Mouse (Mus musculus): ENCODE results near the gene Gm9507.
A peak's percentile ranks its signal among the peaks of the same experiment; 100 is the strongest.
"Not testable (repeated sequence)": the region's sequence is repeated elsewhere in the genome, so short reads cannot be mapped to it uniquely, and the experiment has no call there.

Gene Gm9507

DNA sequence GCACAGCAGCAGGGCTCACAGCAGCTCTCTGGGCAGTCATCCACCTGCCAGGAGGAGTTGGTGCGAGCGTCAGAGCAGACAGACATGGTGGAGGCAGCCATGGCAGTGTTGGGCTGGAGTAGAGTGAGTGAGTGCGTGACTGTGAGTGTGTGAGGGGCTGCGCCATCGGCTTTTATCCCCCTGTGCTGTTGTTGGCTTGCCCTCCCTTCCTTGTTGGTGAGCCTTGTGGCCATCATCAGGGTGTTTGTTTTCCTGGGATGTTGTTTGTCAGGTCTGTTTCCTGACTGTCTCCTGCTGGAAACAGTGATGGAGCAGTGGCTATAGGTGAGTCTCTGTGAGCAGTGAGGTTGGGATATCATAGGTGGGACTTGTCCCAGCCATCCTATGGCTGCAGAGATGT lies at the start of gene Gm9507:
Gene Gm9507 (minus strand): TSS at position 101 of the 400 bp plus-strand sequence.
- DNase-seq: no peak

DNA sequence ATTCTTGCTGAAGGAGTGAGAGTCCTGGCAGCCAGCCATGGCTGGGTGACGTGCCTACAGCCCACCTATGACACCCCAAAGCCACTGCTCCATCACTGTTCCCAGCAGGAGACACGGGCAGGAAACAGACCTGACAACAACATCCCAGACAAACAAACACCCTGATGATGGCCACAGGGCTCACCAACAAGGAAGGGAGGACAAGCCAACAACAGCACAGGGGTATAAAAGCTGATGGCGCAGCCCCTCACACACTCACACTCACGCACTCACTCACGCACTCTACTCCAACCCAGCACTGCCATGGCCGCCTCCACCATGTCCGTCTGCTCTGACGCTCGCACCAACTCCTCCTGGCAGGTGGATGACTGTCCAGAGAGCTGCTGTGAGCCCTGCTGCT lies 40.9 kb upstream of the Gm9507 start, which contains the start of gene Gm10318:
Gene Gm10318 (plus strand): TSS at position 301 of the 400 bp plus-strand sequence.
- DNase-seq: no peak

DNA sequence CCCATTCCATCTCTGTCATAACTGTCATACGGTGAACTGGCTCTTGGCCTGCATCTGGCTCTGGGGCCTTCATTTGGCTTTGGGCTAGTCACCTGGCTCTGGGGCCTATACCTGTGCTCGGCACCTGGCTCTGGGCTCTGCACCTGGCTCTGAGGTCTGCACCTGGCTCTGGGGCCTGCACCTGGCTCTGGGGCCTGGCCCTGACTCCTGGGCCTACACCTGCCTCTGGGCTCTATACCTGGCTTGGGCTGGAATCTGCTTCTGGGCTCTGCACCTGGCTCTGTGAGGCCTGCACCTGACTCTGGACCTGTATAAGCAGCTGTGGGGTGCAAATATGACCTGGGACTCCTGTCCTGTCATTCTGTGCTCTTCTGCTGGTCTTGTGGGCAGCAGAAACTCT lies 35.9 kb upstream of the Gm9507 start:
- no peak for DNase-seq

DNA sequence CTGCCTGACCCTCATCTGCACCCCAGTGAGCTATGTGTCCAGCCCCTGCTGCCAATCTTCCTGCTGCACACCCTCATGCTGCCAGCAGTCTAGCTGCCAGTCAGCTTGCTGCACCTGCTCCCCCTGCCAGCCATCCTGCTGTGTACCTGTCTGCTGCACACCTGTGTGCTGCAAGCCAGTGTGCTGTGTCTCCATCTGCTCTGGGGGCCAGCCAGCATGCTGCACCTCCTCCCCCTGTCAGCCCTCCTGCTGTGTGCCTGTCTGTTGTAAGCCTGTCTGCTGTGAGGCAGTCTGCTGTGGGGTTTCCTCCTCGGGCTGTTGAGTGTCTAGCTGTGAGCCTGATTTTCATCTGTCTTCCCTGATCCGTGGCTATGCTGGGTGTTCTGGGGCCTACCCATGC lies 35.3 kb upstream of the Gm9507 start:
- no peak for DNase-seq

DNA sequence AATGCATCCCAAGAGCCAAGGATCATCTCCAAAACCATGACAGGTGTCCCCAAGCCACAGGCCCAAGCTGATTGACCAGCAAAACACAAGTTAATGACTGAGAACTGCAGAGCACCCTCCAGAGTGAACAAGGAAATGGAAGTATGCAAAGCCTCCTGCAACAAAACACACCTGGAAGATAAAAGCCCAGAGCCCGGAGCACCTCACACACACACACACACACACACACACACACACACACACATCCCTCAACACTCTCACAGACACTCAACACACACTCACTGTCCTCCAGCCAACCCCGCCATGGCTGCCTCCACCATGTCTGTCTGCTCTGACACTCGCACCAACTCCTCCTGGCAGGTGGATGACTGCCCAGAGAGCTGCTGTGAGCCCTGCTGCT lies 34.9 kb upstream of the Gm9507 start, which contains the start of gene Gm36176:
Gene Gm36176 (plus strand): TSS at position 301 of the 400 bp plus-strand sequence.
- no peak for DNase-seq

DNA sequence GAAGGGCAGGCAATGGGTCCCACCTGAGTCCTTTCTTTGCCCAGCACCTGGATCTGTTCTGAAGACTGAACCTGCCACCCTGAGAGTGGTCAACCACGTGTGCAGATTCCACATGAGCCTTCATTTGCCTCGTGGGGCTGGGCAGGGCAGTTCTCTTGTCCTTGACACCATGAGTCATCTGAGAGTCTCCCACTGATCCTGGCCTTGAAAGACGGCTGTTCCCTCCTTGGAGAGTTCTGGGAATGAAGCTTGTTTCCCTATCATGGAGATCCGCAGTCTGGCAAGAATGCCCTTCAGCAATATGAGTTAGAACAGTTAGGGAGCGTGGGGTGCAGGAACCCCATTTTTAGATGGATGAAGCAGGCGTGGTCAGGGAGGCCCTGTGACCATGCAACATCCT lies 27.4 kb upstream of the Gm9507 start:
- no peak for DNase-seq

DNA sequence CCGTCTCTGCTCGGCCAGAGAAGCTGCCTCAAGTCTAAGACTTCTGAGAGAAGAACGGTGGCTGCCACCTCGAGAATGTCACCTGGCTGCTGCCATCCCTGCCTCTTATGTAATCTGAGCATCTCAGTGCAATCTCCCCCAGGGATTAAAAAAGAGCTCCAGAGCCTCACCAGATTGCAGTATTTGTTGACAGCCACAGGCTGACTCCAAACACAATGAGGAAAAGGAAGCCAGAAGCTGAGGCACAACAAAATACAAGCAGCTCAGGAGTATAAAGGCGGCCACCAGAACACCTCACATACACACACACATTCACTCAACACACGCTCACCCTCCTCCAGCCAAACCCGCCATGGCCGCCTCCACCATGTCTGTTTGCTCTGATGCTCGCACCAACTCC lies 24.0 kb upstream of the Gm9507 start, which contains the start of gene Krtap10-10:
Gene Krtap10-10 (plus strand): TSS at position 301 of the 400 bp plus-strand sequence.
- no peak for DNase-seq

DNA sequence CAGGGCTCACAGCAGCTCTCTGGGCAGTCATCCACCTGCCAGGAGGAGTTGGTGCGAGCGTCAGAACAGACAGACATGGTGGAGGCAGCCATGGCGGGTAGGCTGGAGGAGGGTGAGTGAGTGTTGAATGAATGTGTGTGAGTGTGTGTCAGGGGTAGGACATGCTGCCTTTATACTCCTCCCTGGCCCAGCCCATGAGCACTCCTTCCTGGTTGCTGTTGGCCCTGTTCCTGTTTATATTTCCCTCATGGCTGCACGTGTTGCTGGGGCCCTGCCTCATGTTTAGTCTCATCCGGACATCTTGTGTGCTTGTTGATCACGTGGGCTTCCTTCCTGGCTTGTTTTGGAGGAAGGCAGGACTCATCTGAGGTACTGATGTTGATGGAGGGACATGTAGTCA lies 15.3 kb upstream of the Gm9507 start, which contains the start of gene Krtap10-4:
Gene Krtap10-4 (minus strand): TSS at position 145 of the 400 bp plus-strand sequence.
- peak; percentile 8 to 45 for DNase-seq

DNA sequence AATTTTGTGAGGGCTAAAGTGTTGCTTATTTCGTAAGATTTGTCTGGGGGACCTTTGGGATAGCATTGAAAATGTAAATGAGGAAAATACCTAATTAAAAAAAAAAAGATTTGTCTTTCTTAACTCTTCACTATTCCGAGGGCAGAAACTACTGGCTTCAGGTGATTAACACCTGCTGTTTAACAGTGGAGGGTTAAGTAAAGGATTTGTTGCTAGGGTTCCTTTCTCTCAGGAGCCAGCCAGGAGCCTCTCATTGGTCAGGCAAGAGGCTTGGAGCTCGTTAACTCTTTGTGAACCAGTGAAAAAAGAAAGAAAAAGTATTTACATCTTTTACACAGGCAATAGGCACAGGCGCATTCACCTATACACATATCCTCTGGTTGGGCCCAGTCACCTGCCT lies 7.6 kb upstream of the Gm9507 start:
- no peak for DNase-seq

DNA sequence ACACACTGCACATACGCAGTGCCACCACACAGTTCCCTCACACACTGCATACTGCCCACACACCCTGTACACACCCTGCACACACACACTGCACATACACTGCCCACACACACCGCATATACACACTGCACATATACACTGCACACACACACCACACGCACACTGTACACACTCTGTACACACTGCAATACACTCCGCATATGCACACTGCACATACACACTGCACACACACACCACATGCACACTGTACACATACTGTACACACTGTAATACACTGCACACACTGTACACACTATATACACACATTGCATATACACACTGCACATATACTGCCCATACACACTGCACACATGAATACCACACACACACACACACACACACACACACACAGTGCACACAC lies 6.9 kb upstream of the Gm9507 start:
- no peak for DNase-seq

DNA sequence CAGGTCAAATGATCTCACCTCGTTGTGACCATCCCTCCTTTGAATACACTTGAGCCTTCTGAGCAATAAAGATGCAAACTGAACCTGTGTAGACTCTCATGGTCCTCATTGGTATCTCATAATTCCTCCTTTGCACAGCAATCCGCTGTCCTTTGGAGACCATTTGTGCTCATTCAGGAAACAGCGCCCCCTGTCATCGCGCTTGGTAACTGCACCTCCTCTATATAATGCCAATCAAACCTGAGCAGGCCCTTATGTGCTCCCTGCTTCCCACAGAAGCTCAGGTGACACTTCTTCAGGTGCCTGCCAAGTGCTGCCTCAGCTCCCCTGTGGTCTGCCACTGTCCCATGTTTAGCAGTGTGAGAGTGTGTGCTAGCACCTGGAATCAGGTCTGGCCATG lies 3.9 kb upstream of the Gm9507 start:
- DNase-seq: peak in 1 of 2 experiments; percentile 34

DNA sequence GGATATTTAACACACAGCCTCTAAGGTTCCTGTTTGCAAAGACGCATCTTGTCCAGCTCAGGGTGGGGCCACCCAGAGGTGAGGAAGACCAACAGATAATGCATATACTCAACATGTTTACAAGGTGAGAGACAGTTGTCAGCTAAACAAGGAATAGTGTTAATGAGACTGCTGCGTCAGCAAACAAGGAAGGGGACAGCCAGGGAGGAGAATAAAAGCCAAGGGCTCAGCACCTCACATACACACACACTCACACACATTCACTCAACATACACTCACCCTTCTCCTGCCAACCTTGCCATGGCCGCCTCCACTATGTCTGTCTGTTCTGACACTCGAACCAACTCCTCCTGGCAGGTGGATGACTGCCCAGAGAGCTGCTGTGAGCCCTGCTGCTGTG lies 2.7 kb upstream of the Gm9507 start, which contains the start of gene Gm2696:
Gene Gm2696 (plus strand): TSS at position 301 of the 400 bp plus-strand sequence.
- no peak for DNase-seq

DNA sequence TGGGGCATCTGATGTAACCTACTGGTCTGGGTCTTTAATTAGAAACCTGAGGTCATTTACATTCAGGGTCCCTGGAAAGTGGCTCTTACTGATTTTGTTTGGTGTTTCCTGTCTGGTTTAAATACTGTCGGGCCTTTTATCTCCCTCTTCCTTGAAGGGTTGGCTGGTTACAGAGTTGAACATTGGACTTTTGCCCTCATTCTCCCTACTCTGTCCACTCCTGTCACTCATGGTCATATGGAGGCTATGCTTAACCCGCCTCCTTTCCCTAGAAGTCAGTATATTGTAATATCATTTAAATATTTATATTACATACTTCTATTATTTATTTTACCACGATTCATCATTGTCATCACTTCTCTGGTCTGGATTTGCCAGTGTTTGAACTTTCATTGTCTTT lies 7.5 kb downstream of the Gm9507 start:
- DNase-seq: no peak

DNA sequence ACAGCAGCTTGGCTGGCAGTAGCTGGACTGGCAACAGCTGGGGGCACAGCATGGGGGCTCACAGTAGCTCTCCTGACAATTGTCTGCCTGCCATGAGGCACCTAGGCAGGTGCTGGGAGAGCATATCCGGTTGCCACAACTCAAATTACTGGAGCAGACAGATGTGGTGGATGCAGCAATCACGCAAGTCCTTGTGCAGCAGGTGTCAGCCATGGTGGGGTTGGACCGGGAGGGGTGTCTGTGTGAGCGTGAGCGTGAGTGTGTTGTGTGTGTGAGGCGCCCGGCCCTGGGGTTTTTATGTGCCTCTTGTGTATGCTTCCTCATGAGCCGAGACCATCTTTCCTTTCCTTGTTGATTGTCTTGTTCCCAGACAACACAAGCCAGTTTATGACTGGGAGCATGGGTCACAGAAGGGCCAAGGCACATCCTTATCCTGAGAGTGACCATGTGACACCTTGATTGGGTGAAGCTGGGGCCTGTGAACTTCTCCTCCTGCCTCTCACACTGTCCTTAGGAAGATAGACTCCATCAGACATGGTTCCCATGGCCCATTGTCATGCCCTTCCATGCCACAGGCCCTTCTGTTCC lies 12.6 kb downstream of the Gm9507 start, which contains the start of gene Gm19668:
Gene Gm19668 (minus strand): TSS at position 213 of the 588 bp plus-strand sequence.
- DNase-seq: no peak

DNA sequence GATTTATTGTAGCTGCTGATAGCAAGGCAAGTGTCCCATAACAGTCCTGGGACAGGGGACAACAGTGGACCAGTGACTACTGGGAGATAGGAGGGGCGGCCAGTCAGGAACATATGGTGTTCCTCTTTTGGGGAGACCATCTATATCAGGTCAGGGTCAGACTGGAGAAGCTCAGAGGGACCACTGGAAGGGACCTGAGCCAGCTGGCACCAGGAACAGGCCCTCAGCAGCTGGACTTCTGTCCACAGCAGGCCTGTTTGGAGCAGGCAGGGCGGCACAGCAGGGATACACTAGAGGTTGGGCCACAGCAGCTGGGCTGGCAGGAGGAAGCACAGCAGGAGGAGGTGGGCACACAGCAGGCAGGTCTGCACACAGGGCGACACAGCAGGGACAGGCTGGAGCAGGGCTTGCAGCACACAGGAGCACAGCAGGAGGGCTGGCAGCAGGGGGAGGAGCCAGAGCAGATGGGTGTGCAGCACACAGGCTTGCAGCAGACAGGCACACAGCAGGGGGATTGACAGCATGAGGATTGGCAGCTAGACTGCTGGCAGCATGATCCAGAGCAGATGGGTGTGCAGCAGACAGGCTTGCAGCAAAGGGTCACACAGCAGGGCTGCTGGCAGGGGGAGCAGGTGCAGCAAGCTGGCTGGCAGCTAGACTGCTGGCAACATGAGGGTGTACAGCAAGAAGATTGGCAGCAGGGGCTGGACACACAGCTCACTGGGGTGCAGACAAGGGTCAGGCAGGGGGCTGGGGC lies 13.3 kb downstream of the Gm9507 start:
- peak in 1 of 2 experiments; percentile 52 for DNase-seq

DNA sequence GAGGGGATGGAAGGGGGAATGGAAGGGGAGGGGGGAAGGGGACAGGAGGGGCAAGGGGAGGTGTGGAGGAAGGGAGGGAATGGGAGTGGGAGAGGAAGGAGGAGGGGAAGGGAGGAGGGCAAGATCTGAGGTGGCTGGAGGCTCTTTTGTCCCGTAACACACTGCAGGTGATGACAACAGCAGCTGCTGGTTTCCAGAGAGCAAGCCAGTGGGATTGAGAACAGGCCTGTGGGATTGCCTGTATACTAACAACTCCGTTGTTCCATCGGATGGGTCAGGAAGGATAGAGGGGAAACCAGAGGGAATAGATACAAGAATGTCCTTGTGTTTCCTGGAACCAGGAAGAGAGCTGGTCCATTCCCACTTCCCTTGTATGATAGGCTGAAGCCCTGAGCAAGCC lies 14.0 kb downstream of the Gm9507 start:
- no peak for DNase-seq

DNA sequence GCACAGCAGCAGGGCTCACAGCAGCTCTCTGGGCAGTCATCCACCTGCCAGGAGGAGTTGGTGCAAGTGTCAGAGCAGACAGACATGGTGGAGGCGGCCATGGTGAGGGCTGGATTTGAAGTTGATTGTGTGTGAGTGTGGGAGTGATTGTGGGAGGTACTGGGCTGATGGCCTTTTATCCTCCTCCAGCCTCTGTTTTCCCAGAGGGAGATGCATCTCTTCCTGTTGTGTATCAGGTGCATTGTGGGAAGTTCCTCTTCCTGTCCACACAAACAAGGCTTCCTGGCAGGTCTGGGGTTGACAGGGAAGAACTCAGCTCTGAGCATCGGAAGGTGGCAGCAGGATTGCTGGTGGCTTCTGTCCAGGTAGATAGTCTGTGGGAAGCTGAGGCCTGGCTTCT lies 16.7 kb downstream of the Gm9507 start, which contains the start of gene Gm9639:
Gene Gm9639 (minus strand): TSS at position 101 of the 400 bp plus-strand sequence.
- no peak for DNase-seq

DNA sequence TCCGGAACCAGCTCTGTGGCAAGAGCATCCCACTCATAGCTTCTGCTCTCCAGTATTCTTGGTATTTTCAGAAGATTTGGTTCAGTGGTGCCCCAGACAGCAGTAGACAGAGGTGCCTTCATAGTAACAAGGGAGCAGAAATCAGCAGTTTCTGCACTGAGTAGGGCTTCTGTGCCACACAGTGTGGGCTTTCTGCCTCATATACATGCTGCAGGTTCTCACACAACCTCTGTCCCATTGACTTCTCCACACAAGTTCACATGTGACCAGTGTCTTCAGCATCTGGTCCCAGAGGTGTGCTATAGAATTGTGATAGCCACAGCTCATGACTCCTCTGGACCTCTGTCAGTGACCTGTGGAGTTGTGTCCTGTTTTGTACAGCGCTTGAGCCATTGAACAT lies 23.0 kb downstream of the Gm9507 start:
- no peak for DNase-seq

DNA sequence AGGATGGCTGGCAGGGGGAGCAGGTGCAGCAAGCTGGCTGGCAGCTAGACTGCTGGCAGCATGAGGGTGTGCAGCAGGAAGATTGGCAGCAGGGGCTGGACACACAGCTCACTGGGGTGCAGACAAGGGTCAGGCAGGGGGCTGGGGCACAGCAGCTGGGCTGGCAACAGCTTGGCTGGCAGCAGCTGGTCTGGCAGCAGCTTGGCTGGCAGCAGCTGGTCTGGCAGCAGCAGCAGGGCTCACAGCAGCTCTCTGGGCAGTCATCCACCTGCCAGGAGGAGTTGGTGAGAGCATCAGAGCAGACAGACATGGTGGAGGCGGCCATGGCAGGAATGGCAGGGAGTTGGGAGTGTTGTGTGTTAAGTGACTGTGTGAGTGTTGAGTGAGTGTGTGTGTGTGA lies 23.8 kb downstream of the Gm9507 start, which contains the start of gene Gm7137:
Gene Gm7137 (minus strand): TSS at position 325 of the 400 bp plus-strand sequence.
- not testable (repeated sequence) for DNase-seq

DNA sequence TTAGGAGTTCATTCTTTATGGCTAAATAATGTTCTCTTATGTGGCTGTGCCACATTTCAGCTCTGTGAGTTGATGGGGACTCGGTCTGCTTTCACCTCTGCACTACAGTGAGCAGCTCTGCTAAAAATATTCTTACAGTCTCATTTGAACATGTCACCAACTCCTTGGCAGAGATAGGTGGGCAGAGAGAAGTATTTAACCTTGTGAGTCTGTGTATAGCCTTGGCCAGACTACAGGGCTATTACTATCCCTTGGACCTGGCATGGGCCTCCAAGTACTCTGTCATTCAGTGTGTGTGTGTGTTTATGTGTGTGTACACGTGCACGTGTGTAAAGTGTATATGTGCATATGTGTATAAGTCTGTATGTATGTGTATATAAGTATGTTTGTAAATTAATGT lies 28.2 kb downstream of the Gm9507 start:
- DNase-seq: not testable (repeated sequence)

DNA sequence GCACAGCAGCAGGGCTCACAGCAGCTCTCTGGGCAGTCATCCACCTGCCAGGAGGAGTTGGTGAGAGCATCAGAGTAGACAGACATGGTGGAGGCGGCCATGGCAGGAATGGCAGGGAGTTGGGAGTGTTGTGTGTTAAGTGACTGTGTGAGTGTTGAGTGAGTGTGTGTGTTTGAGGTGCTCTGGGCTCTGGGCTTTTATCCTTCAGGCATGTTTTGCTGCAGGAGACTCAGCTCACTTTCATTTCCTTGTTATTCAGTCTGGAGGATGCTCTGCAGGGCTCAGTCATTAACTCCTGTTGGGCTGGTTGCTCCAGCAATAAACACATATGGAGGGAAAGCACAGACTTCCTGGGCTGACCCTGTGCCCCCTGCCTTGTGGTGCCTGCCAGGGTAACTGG lies 29.2 kb downstream of the Gm9507 start, which contains the start of gene Gm3250:
Gene Gm3250 (minus strand): TSS at position 101 of the 400 bp plus-strand sequence.
- not testable (repeated sequence) for DNase-seq

DNA sequence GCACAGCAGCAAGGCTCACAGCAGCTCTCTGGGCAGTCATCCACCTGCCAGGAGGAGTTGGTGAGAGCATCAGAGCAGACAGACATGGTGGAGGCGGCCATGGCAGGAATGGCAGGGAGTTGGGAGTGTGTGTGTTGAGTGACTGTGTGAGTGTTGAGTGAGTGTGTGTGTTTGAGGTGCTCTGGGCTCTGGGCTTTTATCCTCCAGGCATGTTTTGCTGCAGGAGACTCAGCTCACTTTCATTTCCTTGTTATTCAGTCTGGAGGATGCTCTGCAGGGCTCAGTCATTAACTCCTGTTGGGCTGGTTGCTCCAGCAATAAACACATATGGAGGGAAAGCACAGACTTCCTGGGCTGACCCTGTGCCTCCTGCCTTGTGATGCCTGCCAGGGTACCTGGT lies 34.8 kb downstream of the Gm9507 start, which contains the start of gene Gm7138:
Gene Gm7138 (minus strand): TSS at position 101 of the 400 bp plus-strand sequence.
- not testable (repeated sequence) for DNase-seq

DNA sequence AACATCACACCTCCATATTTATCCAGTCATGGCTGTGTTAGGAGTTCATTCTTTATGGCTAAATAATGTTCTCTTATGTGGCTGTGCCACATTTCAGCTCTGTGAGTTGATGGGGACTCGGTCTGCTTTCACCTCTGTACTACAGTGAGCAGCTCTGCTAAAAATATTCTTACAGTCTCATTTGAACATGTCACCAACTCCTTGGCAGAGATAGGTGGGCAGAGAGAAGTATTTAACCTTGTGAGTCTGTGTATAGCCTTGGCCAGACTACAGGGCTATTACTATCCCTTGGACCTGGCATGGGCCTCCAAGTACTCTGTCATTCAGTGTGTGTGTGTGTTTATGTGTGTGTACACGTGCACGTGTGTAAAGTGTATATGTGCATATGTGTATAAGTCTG lies 39.5 kb downstream of the Gm9507 start:
- not testable (repeated sequence) for DNase-seq

All from lung, postnatal 4 days (tissue).